Mouse (Mus musculus) kidney, postnatal 10 days (tissue): ENCODE results near the gene Popdc2.
"Not testable (repeated sequence)": the region's sequence is repeated elsewhere in the genome, so short reads cannot be mapped to it uniquely, and the experiment has no call there.

Experiments
- DNase-seq: peaks from one replicate; pipeline ENCODE4 v3.0.0; 2021; ENCODE audit warnings: mixed read lengths

The Popdc2 gene

GRCm38 (mm10) chr16:38361933-38362332 is at the start of gene Popdc2:
Popdc2 (plus strand) TSS chr16:38362209.
- DNase-seq, result no peak

GRCm38 (mm10) chr16:38318492-38318891 is 43.5 kb upstream of the Popdc2 start:
- no peak for DNase-seq

- DNase-seq, result no peak
Observed at GRCm38 (mm10) chr16:38319087-38319486, 42.9 kb upstream of the Popdc2 start.

- peak; percentile 65 for DNase-seq
Observed at GRCm38 (mm10) chr16:38321452-38321935, 40.5 kb upstream of the Popdc2 start.

- no peak for DNase-seq
Observed at GRCm38 (mm10) chr16:38324311-38324710, 37.7 kb upstream of the Popdc2 start.

- DNase-seq, result no peak
Observed at GRCm38 (mm10) chr16:38326778-38327397, 35.1 kb upstream of the Popdc2 start.

GRCm38 (mm10) chr16:38329340-38329739 is 32.7 kb upstream of the Popdc2 start:
- no peak for DNase-seq

- peak; percentile 37 for DNase-seq
Observed at GRCm38 (mm10) chr16:38334431-38334830, 27.6 kb upstream of the Popdc2 start.

- DNase-seq, result not testable (repeated sequence)
Observed at GRCm38 (mm10) chr16:38338077-38338476, 23.9 kb upstream of the Popdc2 start.

GRCm38 (mm10) chr16:38341396-38342324 is 20.3 kb upstream of the Popdc2 start, which contains the start of gene Maats1:
Maats1 (minus strand) TSS chr16:38342143.
- peak; percentile 90 for DNase-seq

GRCm38 (mm10) chr16:38344941-38345725 is 16.9 kb upstream of the Popdc2 start:
- no peak for DNase-seq

GRCm38 (mm10) chr16:38346529-38347325 is 15.3 kb upstream of the Popdc2 start, which contains the start of the genes Cox17 and Gm21987:
Cox17 (plus strand) TSS chr16:38346991.
Gm21987 (plus strand) TSS chr16:38347040.
- peak; percentile 95 for DNase-seq

GRCm38 (mm10) chr16:38347588-38347987 is 14.4 kb upstream of the Popdc2 start:
- no peak for DNase-seq

- DNase-seq, result no peak
Observed at GRCm38 (mm10) chr16:38348217-38348761, 13.7 kb upstream of the Popdc2 start.

GRCm38 (mm10) chr16:38349881-38350280 is 12.1 kb upstream of the Popdc2 start:
- DNase-seq, result no peak

- no peak for DNase-seq
Observed at GRCm38 (mm10) chr16:38350361-38350855, 11.6 kb upstream of the Popdc2 start.

- no peak for DNase-seq
Observed at GRCm38 (mm10) chr16:38350939-38351338, 11.1 kb upstream of the Popdc2 start.

- no peak for DNase-seq
Observed at GRCm38 (mm10) chr16:38352031-38352430, 10.0 kb upstream of the Popdc2 start.

- no peak for DNase-seq
Observed at GRCm38 (mm10) chr16:38352851-38353250, 9.2 kb upstream of the Popdc2 start.

GRCm38 (mm10) chr16:38353642-38354041 is 8.4 kb upstream of the Popdc2 start:
- no peak for DNase-seq

GRCm38 (mm10) chr16:38354185-38354913 is 7.7 kb upstream of the Popdc2 start:
- DNase-seq, result no peak
